Mouse (Mus musculus) mature B cell (primary cell): ENCODE results near the gene Unc80.

ENCODE experiments used
- in situ Hi-C: fragments of 300-500 bp; cut with MboI; formaldehyde crosslinking; loops from 2 replicates; pipeline ENCODE4 v1.14.3; 2019

Gene Unc80

GRCm38 (mm10) chr1:66467821-66468703, at the start of gene Unc80:
Unc80 (plus strand) TSS chr1:66468367.
- in situ Hi-C loops, result no loop called here

DNA sequence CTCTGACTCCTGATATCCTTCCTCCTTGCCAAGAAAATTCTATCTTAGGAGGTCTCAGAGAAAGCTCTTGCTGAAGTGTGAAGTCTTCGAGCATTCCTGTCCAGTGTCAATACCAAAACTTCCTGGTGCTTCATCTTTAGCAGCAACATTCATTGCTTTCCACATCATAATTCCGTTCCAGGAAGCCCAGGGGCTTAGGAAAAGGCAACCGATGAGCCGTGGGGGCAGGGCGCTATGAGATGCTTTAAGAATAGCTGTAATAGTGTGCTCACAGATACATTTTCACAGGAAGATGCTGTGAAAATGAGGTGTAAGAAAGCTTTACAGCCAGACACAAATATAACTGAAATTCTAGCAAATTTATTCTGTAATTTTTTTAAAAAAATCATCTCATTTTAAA, 42.1 kb upstream of the Unc80 start:
- in situ Hi-C loops, result no loop called here

DNA sequence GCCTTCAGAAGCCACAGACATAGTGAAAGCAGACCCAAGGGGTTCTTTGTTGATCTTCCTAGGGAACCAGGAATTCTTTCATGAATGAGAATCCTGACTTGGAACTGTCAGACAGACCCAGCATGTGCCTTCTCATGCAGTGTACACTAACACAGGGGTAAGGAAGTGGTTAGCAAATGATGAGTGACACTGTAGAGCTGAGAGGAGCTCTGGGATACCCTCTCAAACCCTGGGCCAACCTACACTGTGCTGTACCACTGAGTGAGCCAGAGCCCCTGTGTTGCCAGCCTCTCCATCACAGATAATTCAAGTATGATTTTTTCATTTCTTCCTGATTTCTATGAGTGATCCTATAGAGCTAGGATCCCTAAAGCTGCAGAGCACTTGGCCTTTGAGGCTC, 37.2 kb upstream of the Unc80 start:
- in situ Hi-C loops, result no loop called here

DNA sequence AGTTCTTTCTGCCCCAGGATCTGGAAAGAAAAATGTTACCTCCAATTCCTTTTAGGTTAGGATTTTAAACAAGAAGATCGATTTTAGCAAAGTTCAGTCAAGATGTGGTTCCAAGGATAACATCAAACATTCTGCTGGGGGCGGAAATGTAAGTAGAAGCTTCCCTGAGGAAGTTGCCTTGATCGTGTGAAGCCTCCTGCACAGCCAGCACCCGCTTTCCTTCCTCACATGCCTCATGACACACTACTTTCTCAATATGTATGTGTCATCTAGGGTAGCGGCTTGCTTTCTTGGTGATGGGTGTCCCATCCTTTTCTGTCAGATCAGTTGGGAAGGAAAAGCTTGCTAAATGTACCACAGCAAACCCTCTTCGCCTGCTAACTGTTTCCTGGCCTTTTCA, 36.7 kb upstream of the Unc80 start:
- in situ Hi-C loops, result no loop called here

GRCm38 (mm10) chr1:66438069-66438468, 30.1 kb upstream of the Unc80 start:
- in situ Hi-C loops, result no loop called here

DNA sequence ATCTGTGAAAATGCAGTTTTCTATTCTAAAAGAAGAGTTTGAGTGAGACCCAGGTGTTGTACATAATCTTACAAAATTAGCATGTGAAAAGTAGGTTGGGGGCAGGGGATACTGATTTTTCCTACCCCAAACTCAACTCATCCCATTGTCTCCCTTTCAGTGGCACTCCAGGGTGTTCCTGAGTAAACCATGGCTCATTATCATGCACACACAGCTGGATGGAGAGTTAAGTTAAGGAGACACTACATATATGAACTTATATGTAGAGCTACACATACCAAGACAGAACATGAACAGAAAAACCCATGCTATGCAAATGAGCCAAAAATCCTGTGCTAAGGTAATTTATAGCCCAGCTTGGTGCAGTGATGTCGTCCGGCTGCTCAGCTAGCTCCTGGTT, 25.2 kb upstream of the Unc80 start:
- in situ Hi-C loops, result no loop called here

DNA sequence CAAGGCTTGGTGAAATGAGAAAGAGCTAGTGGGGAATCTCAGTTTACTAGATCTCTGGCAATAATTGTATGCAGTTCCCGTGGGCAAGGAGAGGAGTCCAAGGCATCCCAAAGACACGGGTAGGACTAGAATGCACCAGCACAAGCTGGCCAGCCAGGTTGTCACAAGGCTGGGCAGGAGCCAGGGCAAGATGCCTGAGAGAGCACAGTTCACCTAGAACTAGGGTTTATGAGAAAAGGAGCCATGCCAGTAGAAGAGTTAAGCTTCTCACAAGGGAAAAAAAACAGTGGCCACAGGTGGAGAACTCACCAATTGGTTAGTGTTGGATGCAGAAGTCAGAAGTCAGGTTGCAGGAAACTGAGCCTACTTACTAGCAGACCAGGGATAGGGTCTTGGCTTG, 18.7 kb upstream of the Unc80 start:
- in situ Hi-C loops, result no loop called here

DNA sequence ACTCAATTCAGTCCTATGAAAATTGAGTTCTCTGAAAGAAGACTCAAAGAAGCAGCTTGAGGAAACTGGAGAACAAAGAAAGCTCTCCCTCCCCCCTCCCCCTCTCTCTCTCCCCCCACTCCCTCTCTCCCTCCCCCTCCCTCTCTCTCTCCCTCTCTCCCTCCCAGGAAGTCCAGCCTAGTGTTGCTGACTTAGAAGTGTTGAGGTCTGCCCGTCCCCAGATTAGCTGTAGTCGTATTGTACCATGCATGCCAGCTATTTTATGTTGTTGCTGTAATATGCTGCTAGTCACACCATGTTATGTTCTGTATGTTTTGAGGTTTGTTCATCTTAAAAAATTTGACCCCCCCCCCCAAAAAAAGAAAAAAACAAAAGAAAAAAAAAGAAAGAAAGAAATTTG, 11.6 kb upstream of the Unc80 start:
- in situ Hi-C loops, result no loop called here

DNA sequence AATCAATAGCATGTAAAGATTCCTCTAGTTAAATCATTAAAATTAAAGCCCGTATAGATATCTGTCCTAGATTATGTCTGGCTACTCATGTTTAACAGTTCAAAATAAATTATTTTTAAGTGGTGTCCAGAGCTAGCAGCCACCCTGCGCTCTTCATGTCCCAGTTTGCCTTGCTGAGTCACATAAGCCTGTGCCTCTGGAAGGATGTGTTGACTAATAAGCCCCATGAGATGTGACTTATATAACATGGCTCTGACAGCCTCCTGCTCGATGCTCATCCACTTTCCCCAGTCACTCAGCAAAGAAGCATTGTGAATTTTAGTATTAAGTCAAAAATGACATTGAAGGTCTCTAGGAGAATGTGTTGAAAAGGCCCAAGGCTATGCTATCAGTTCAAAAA, 10.4 kb upstream of the Unc80 start:
- in situ Hi-C loops, result no loop called here

DNA sequence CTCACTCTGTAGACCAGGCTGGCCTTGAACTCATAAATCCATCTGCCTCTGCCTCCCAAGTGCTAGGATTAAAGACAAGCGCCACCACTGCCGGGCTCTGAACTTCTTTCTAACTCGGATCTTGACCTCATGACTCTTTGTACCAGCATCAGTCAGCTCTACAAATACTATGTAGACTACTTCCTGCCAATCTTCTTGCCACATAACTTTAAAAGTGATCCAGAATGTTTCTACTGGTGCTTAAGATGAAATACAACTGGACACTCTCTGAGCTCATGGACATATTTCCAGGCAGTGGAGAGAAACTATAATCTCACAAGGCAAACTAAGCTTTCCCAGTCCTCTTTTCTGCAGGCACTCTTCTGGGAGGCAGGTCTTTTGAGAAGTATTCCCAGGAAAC, 8.8 kb upstream of the Unc80 start:
- in situ Hi-C loops, result no loop called here

DNA sequence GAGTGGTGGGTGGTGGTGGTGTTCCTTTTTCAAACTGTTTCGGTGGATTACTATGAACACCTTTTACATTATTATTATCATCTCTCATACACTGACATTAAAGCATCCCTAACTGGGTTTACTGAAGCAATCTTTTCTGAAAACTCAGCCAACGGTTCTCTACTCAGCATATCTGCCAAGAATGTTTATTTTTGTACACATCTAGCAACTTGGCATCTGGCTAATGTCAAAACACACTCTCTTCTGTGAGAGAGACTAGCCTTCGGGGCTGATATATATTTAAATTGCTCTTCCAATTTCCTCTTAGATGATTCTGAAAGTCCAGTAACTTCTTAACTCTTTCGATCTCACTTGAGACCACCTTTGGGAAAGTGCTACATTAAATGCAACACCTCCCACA, 7.3 kb upstream of the Unc80 start:
- in situ Hi-C loops, result no loop called here

DNA sequence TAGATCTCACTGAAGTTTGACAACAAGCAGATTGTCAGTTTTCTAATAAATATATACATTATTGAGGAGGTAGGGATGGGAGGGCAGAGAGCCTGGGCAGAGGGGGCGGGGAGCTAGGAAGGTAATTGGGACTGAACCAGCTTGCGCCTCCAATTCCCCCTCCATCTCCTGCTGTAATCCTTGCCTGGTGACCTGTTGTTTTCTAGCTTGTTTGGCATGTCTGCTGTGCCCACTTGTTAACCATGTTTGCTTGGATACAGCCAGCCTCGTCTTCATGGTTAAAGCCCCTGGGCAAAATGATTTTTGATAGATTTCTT, 495 bp downstream of the Unc80 start:
- in situ Hi-C loops, result no loop called here

GRCm38 (mm10) chr1:66482751-66483150, 14.6 kb downstream of the Unc80 start:
- in situ Hi-C loops, result no loop called here

DNA sequence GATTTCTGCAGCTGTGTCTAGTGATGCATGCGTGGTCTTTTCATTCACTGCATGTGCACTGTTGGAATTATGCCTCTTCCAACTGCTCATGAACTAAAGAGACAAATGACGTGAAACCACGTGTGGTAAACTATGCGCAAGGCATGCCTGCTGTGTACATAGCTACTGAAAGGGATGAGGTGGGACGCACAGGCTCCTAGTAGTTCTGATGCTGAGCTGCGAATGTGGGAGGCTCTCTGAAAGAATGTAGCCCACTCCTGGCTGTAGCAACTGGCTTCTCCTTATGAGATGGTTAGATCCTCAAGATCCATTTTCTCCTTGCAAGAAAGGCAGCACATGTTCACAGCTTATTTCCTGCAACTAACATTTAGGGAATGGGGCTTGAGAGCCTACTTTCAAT, 24.9 kb downstream of the Unc80 start:
- in situ Hi-C loops, result no loop called here

- in situ Hi-C loops, result no loop called here
Measured at GRCm38 (mm10) chr1:66495310-66496012, 27.3 kb downstream of the Unc80 start.

DNA sequence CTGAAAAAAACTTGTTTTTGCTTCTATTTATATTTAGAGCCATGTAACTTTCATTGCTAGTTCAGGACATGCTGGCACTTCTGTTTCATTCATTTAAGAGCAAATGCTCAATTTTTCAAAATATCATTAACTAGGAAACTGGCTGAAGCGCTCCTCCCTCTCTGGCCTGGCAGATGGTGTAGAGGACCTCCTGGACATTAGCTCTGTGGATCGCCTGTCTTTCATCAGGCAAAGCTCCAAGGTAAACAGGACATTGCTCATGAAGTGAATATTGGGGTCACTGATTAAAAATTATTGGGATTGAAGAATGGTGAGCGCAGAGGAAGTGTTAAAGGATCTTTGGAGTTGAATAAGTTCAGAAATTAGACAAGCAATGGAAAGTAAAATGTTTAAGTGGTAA, 82.6 kb downstream of the Unc80 start:
- in situ Hi-C loops, result no loop called here

DNA sequence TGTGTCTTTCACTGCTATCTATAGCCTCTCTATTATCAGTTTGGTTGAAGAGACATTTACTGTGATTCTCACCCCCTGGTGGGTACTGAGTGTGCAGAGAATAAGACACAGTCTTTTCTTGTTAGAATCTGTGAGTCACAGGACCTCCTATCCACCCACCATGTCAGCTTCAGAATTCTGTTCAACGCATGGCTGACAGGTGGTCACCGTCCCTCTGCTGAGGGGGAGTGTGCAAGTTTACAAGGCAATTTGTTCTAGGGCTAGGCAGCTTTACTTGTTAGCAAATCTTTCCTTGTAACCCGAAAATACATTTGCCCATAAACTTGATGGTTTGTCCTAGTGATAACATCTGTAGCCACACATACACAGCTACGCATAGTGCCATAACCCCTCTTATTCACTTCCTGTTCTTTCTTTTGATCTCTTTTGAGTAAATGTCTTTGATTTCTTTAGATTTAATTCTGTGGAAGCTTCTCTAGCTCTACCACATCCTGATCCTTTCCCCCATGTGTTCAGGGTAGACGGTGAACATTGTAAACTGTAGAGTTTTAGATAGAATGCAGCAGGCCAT, 84.3 kb downstream of the Unc80 start:
- in situ Hi-C loops, result no loop called here

DNA sequence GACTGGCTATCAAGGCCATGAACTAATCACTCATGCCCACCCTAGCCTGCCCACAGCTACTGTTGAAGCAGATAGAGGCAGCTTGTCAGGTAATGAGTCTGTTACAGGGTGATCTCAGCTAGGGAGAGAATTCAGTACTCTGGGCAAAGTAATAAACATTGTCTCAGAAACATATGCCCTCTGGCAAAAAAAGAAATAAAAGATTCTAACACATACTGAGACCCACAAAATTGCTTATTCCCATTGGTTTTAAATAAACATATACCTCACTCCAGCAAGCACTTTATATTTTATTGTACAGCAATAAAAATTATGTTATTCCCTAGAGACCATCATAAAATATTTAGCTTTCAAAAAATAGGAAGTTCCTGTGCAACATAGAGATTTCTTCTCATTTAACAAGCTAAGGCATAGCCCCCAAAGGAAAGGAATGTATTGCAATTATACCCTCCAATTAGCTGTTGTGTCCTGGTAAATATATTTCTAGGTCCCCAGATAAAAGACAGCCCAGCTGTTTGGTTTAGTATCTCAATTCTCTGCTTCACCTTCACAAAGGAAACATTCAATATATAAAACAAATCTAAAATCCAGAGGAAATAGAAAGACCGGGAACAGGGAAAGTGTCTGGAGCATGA, 93.6 kb downstream of the Unc80 start:
- in situ Hi-C loops, result no loop called here

DNA sequence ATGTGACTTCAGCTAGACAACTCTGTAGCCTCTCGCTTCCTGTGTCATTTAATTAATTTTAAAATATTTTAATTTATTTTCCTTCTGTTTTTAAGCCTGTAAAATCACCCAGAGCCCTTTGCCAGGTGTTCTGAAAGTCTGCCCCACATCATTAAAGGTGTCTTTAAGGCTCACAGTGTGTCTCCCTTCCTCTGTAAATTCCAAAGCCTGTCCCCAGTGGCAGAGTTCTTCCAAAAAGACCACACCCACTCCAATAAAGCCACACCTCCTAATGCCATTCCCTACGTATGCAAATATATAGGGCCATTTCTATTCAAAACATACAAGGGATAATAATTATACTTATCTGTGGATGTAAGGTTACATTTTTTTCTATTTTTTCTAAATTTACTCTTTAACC, 94.2 kb downstream of the Unc80 start:
- in situ Hi-C loops, result no loop called here

DNA sequence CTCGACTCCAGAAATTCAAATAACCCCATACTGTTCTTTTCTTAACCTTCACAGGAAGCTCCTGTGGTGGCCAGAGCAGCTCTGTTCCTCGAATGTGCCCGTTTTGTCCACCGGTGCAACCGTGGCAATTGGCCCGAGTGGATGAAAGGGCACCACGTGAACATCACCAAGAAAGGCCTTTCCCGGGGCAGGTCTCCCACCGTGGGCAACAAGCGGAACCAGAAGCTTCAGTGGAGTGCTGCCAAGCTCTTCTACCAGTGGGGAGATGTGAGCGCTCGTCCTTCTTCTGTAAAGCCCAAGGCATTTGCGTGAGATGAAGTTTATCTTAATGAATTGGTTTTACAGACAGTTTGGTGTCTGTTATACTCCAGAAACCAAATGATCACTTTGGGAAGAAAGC, 101.6 kb downstream of the Unc80 start:
- in situ Hi-C loops, result no loop called here

DNA sequence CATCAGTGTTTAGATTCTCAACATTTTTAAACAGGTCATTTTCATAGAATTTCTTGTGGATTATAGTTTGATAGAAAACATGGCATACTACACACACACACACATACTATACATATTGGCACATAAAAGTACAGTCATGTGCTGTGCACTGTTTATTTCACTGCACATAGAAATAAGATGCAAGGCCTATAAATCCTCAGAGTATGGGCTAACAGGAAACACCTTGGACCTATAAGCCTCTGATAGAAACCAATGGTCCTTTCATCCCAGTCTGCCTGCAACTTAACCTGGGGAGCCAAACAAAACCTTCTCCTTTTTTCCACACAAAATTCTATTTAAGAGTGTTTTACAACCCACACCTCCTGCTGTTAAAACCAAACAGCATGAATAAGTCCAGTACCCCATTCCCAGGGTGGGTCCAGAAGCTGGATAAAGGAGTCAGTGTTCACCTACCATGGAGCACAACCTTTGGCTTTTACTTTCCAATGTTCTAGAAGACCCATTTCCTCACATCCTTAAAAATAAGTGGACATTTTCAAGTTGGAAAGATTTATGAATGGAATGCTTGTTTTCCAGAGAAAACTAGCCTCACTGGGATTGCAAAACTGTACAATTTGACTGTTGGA, 129.1 kb downstream of the Unc80 start:
- in situ Hi-C loops, result no loop called here

DNA sequence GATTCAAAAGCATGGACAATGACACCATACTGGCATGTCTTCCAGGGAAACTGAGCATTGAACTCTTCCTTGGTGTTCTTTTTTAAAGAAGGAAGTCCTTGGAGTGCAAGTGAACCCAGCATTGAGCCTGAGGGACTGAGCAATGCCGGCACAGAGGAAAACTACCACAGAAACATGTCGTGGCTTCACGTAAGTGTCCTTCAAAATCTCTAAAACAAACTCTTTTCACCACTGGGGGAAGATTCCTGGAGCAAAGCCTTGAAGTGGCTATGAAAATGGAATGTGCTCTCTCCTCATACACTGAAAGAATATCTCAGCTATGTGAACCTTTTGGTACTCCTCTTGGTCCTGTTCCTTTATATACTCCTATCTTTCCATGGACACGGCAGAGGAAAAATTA, 140.1 kb downstream of the Unc80 start:
- in situ Hi-C loops, result no loop called here
